Mouse (Mus musculus): ENCODE results near the gene Hdc. TPM values are rescaled to one million over a fixed set of nuclear protein-coding genes. Genes with fewer than 3 reads are reported as not detected.

Gene Hdc
- total RNA-seq, 1 experiment, result 1.7 TPM

- TF ChIP-seq MAFK (IDR thresholded peaks at IDR 0.05; ENCODE audit: insufficient read depth, low read depth, low read length), result no peak
- no peak for TF ChIP-seq ZC3H11A (IDR thresholded peaks at IDR 0.05; ENCODE audit: borderline replicate concordance, low read depth, low read length)
- TF ChIP-seq HCFC1 (IDR thresholded peaks at IDR 0.05; ENCODE audit: borderline replicate concordance, insufficient read depth, low read length), result no peak
- no peak for TF ChIP-seq CHD2 (IDR thresholded peaks at IDR 0.05; ENCODE audit: low read depth, low read length)
- H3K4me1 ChIP-seq (ENCODE audit: control insufficient read depth in 2 of 2, insufficient read depth in 2 of 2, low read length in 2 of 2, poor library complexity in 1 of 2), result peaks cover 0 to 4% of the 10 kb centered on the region in 2 experiments; a peak in 1 of 4 replicates
- H3K36me3 ChIP-seq (ENCODE audit: control insufficient read depth, insufficient read depth, low read length, poor library complexity, severe bottlenecking), result peaks cover 8% of the 10 kb centered on the region
- H3K27ac ChIP-seq (ENCODE audit: insufficient read depth, low read depth, low read length, poor library complexity, severe bottlenecking), result no peak overlapping the region
- H3K9me3 ChIP-seq (ENCODE audit: control insufficient read depth, insufficient read depth, low read depth, low read length), result no peaks in the 10 kb centered on the region
- no peak overlapping the region for H3K9ac ChIP-seq (ENCODE audit: insufficient read depth, low read depth, low read length, poor library complexity, severe bottlenecking)
- in situ Hi-C loops (cut with MboI; ENCODE audit: low sequenced_read_pairs in 2 of 2, unreplicated experiment in 2 of 2), result no loop called here
- no peak for DNase-seq (ENCODE audit: low read depth, low spot score)
- H3K4me3 ChIP-seq (ENCODE audit: insufficient read depth in 1 of 2, low read depth in 1 of 2, low read length in 2 of 2, poor library complexity in 1 of 2, severe bottlenecking in 1 of 2), result no peak overlapping the region
These were observed 17.1 kb upstream of the Hdc start for GRCm38 (mm10) chr2:126635939-126636823.

- H3K9me3 ChIP-seq (ENCODE audit: control insufficient read depth, insufficient read depth, low read depth, low read length), result no peaks in the 10 kb centered on the region
- H3K27ac ChIP-seq (ENCODE audit: insufficient read depth, low read depth, low read length, poor library complexity, severe bottlenecking), result no peak overlapping the region
- in situ Hi-C loops (cut with MboI; ENCODE audit: low sequenced_read_pairs in 2 of 2, unreplicated experiment in 2 of 2), result no loop called here
- no peak overlapping the region for H3K4me3 ChIP-seq (ENCODE audit: insufficient read depth in 1 of 2, low read depth in 1 of 2, low read length in 2 of 2, poor library complexity in 1 of 2, severe bottlenecking in 1 of 2)
- peaks cover 2% of the 10 kb centered on the region; the same call in 1 of the 2 replicates for H3K36me3 ChIP-seq (ENCODE audit: control insufficient read depth, insufficient read depth, low read length, poor library complexity, severe bottlenecking)
- H3K9ac ChIP-seq (ENCODE audit: insufficient read depth, low read depth, low read length, poor library complexity, severe bottlenecking), result no peak overlapping the region
- no peak for DNase-seq (ENCODE audit: low read depth, low spot score)
- H3K4me1 ChIP-seq (ENCODE audit: control insufficient read depth in 2 of 2, insufficient read depth in 2 of 2, low read length in 2 of 2, poor library complexity in 1 of 2), result peaks cover 0 to 4% of the 10 kb centered on the region in 2 experiments; a peak in 1 of 4 replicates
- no peak for TF ChIP-seq ZNF384 (IDR thresholded peaks at IDR 0.05; ENCODE audit: low read depth, low read length)
- TF ChIP-seq HCFC1 (IDR thresholded peaks at IDR 0.05; ENCODE audit: borderline replicate concordance, insufficient read depth, low read length), result no peak
- TF ChIP-seq CHD2 (IDR thresholded peaks at IDR 0.05; ENCODE audit: low read depth, low read length), result no peak
- TF ChIP-seq ZC3H11A (IDR thresholded peaks at IDR 0.05; ENCODE audit: borderline replicate concordance, low read depth, low read length), result no peak
- TF ChIP-seq MAFK (IDR thresholded peaks at IDR 0.05; ENCODE audit: insufficient read depth, low read depth, low read length), result no peak
These were observed 14.1 kb upstream of the Hdc start for GRCm38 (mm10) chr2:126633165-126633564.

GRCm38 (mm10) chr2:126628455-126628995, 9.4 kb upstream of the Hdc start:
- no peak for DNase-seq (ENCODE audit: low read depth, low spot score)
- no peaks in the 10 kb centered on the region; the same call in 1 of the 2 replicates for H3K36me3 ChIP-seq (ENCODE audit: control insufficient read depth, insufficient read depth, low read length, poor library complexity, severe bottlenecking)

GRCm38 (mm10) chr2:126623138-126623537, 4.0 kb upstream of the Hdc start:
- TF ChIP-seq ZNF384 (IDR thresholded peaks at IDR 0.05; ENCODE audit: low read depth, low read length) (no peak), ZC3H11A (IDR thresholded peaks at IDR 0.05; ENCODE audit: borderline replicate concordance, low read depth, low read length) (no peak), HCFC1 (IDR thresholded peaks at IDR 0.05; ENCODE audit: borderline replicate concordance, insufficient read depth, low read length) (no peak), CHD2 (IDR thresholded peaks at IDR 0.05; ENCODE audit: low read depth, low read length) (no peak), MAFK (IDR thresholded peaks at IDR 0.05; ENCODE audit: insufficient read depth, low read depth, low read length) (no peak)
- Histone ChIP-seq H3K36me3 (ENCODE audit: control insufficient read depth, insufficient read depth, low read length, poor library complexity, severe bottlenecking) (no peaks in the 10 kb centered on the region), H3K9me3 (ENCODE audit: control insufficient read depth, insufficient read depth, low read depth, low read length) (no peaks in the 10 kb centered on the region), H3K4me1 (ENCODE audit: control insufficient read depth in 2 of 2, insufficient read depth in 2 of 2, low read length in 2 of 2, poor library complexity in 1 of 2) (peaks cover 5 to 9% of the 10 kb centered on the region in 2 experiments; a peak in 3 of 4 replicates), H3K4me3 (ENCODE audit: insufficient read depth in 1 of 2, low read depth in 1 of 2, low read length in 2 of 2, poor library complexity in 1 of 2, severe bottlenecking in 1 of 2) (no peak overlapping the region), H3K9ac (ENCODE audit: insufficient read depth, low read depth, low read length, poor library complexity, severe bottlenecking) (no peak overlapping the region), H3K27ac (ENCODE audit: insufficient read depth, low read depth, low read length, poor library complexity, severe bottlenecking) (no peak overlapping the region)
- DNase-seq (ENCODE audit: low read depth, low spot score), result no peak
- in situ Hi-C loops (cut with MboI; ENCODE audit: low sequenced_read_pairs in 2 of 2, unreplicated experiment in 2 of 2), result no loop called here

More at GRCm38 (mm10) chr2:126628455-126628995, 9.4 kb upstream of the Hdc start:
- H3K27ac ChIP-seq (ENCODE audit: insufficient read depth, low read depth, low read length, poor library complexity, severe bottlenecking), result no peak overlapping the region
- H3K9me3 ChIP-seq (ENCODE audit: control insufficient read depth, insufficient read depth, low read depth, low read length), result no peaks in the 10 kb centered on the region
- in situ Hi-C loops (cut with MboI; ENCODE audit: low sequenced_read_pairs in 2 of 2, unreplicated experiment in 2 of 2), result no loop called here
- peaks cover 1 to 2% of the 10 kb centered on the region in 2 experiments; a peak in 1 of 4 replicates for H3K4me1 ChIP-seq (ENCODE audit: control insufficient read depth in 2 of 2, insufficient read depth in 2 of 2, low read length in 2 of 2, poor library complexity in 1 of 2)
- TF ChIP-seq ZNF384 (IDR thresholded peaks at IDR 0.05; ENCODE audit: low read depth, low read length) (no peak), ZC3H11A (IDR thresholded peaks at IDR 0.05; ENCODE audit: borderline replicate concordance, low read depth, low read length) (no peak), CHD2 (IDR thresholded peaks at IDR 0.05; ENCODE audit: low read depth, low read length) (no peak)
- H3K4me3 ChIP-seq (ENCODE audit: insufficient read depth in 1 of 2, low read depth in 1 of 2, low read length in 2 of 2, poor library complexity in 1 of 2, severe bottlenecking in 1 of 2), result no peak overlapping the region
- no peak overlapping the region for H3K9ac ChIP-seq (ENCODE audit: insufficient read depth, low read depth, low read length, poor library complexity, severe bottlenecking)

Measured in ES-E14 (cell line).